Mouse (Mus musculus) stomach, postnatal 0 days (tissue): Measurements from ENCODE around the gene Trim28.

Experiments
- CTCF ChIP-seq: IDR thresholded peaks from 2 replicates; pipeline ENCODE4 v1.5.1; 2016; ENCODE audit warnings: antibody characterized with exemption, low read depth, mild to moderate bottlenecking, moderate library complexity
- EP300 ChIP-seq: optimal IDR thresholded peaks from 2 replicates; pipeline ENCODE3; 2016; ENCODE audit warnings: antibody characterized with exemption

GRCm38 (mm10) chr7:13007341-13008092 is 8.6 kb downstream of the Trim28 start:
- no peak for TF ChIP-seq CTCF
- no peak for TF ChIP-seq EP300
